Mouse (Mus musculus) T-cell, adult 2 months (primary cell): Measurements from ENCODE around the gene Gpsm3.
"Not testable (repeated sequence)": the region's sequence is repeated elsewhere in the genome, so short reads cannot be mapped to it uniquely, and the experiment has no call there.

ENCODE experiments used
- DNase-seq: peaks from one replicate; pipeline ENCODE4 v3.0.0; 2022; ENCODE audit warnings: low spot score

The Gpsm3 gene

DNA sequence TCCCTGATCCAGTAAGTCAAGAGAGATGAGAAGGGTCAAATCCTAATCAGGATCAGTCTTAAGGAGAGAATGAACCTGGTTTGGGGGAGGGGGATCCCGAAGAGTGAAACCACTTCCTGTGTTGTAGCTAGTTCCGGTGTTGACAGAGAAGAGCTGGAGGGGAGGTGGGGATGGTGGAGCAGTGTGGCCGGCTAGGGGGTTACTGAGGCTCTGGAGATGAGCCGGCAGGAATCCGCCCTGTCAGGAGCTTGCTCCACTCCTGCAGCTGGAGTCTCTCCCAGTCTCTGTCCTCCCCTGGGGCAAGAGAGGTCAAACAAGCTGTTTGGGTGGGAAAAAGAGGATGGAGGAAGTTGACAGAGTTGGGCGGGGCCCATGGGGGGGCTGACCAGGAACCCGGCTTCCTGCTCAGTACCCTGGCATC is at the start of gene Gpsm3:
Gpsm3 (plus strand) TSS at position 126 of the 421 bp plus-strand sequence.
- peak; percentile 71 for DNase-seq

DNA sequence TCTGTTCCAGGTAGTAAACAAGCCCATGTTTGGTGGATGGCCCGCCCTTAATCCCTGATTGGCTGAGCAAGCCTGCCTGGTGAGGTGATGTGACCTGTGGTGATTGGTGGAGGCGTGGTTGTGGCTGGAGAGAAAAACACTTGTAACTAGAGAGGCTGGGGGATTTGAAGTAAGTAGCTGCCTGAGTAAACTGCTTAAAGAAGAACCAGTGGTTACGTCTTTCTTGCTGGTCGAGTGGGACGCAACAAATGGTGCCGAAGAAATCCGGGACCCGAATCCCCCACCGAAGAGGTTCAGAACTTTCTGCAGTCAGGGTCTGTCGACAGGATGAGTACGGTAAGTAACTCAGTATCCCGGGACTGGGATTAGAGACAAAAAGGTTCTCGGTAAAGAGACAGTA is 46.0 kb upstream of the Gpsm3 start:
- not testable (repeated sequence) for DNase-seq

DNA sequence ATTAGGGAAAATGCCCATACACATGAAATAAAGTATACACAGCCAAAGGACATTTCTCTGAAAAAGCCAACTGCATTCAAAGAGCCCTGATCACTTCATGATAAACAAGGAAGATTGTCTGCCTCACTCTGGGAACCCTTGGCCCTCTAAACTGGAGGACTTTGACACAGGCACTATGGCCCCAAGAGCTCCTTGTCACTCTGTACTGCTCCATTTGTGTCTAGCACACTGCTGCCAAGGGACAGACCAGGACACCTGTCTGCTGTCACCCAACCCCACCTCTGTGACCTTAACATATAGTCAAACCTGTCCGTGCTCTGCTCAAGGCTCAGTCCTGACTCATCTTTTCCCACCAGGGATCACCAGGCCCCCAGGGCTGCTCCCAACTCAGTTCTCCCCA is 42.8 kb upstream of the Gpsm3 start:
- DNase-seq = no peak

DNA sequence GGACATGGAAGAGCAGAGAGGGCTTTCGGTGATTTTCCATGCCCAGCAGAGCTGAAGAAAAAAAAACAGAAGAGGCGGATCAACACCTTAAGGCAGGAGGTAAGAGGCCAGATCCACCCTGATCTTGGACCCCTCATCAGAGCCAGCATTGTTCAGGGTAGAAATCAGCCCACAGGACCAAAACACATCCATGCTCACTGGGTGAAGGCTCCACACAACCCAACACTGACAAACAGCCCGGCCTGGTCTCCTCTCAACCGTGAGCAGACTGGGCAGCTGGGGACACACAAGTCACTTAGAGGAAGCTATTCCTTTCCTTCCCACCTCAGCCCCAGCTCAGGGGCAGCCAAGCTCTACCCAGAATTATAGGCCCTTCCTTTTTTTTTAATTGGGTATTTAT is 42.0 kb upstream of the Gpsm3 start:
- no peak for DNase-seq

DNA sequence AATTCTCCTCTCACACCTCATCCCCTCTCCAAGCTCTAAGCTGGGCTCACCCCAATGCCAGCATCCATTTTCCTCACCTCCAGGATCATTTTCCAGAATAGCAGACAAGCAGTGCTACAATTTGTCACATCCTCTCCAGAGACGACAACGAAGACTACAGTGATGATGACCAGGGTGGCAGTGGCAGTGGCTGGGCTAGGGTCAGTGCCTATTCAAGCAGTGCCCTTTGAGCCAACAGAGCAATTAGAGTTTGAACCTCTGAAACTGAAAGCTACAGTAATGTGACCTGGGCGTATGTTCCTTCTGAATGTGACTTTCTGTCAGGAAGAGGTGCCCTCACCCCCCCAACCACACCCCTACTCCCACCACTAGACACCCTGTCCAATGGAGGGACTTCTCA is 40.5 kb upstream of the Gpsm3 start:
- DNase-seq = no peak

DNA sequence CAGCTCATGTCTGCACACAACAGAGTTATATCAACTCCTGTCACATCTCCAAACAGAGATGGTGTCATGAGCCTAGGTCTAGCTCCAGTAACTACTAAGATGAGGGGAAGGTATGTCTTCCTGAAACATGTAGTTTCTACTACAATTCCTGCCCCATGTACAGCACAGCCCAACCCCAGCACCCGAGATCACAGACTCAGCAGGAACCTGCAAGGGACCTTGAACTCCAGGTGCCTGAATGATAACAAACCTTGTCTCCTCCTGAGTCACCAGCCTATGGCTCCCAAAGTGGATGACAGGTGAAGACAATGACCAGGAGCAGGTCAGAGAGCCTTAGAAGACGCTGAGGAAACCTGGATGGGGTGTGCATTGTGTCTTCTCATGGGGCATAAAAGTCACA is 39.8 kb upstream of the Gpsm3 start:
- DNase-seq = no peak

DNA sequence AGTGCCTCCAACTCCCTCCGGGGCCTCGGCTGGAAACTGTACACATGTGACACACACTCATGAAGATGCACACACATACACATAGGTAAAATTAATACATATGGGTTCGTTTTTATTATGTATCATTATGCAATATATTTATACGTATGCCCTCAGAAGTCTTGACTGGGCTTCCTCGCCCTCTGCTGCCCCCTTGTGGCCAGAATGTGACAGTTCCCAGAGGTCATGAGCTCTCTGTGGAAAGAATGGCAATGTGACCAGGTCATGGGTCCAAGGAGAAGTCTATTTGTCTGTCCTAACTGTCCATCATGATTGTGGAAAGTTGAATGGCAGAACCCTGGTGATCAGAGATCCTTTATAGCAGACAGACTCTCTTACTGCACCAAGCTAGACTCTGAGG is 34.1 kb upstream of the Gpsm3 start:
- DNase-seq = peak; percentile 65

DNA sequence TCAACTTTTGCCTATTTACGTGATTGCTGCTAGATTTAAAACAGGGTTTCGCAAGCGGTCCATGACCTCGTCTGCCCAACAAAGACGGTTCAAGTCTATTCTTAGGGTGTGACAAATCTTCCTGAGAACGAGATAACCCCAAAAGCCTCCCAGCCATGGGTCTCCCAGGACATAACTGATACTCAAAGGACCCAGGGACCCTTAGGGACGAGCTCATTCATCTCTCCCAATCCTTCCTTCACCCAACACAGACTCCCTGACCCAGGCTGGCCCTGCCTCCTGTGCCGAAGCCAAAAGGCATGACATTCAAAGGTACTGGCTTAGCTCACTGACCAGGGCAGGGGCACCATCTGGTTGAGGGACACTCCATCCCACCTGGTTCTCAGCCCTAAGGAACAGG is 33.2 kb upstream of the Gpsm3 start:
- no peak for DNase-seq

DNA sequence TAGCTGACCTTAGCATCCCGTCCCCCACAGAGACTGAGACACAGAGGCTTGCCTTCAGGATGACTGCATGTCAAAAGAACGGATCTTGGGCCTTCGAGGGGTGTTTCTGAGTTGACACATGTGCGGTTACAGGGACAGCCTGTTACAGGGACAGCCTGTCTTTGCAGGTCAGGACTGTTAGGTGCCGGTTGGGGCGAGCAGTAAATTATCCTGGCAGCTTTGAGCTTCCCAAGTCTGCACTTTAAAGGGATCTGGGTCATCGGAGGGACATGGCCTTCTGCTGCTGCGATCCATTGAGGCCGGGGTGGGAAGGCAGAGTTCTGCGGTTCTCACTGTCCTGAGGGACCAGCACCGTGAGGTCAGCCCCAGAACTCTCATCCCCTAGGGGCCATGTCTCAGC is 32.2 kb upstream of the Gpsm3 start:
- DNase-seq = no peak

DNA sequence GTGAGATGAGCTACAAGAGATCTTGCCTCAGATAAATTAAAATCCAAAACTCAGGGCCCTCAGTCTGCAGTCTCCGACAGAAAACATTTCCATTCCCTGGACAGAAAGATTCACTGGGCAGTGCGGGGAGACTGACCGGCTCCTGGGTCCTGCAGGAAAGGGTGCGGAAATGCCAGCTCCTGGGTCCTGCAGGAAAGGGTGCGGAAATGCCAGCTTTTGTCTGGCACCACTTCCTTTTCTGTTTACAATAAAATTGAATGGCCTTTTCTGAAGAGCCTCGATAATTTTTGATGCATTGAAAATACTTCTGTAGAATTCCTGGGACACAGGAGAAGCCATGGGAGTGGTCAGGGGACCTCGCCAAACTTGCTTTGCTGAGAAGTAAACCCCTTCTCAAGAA is 30.5 kb upstream of the Gpsm3 start:
- no peak for DNase-seq

DNA sequence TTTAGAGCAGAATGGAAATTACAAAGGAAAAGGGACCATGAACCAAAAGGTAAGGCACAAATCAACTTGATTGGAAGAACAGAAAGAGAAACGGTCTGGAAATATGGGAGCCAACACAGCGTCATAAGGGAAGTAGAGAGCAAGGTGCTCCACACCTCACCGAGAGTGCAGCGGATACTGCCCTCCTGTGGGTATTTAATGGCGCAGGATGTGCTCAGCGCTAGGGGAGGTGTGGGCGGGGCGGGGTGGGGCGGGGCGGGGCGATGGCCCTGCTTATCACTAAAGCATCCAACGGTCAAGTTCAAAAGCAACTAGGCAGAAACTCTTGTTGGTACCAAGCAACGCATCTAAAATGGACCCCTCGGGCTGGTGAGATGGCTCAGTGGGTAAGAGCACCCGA is 29.7 kb upstream of the Gpsm3 start:
- no peak for DNase-seq

DNA sequence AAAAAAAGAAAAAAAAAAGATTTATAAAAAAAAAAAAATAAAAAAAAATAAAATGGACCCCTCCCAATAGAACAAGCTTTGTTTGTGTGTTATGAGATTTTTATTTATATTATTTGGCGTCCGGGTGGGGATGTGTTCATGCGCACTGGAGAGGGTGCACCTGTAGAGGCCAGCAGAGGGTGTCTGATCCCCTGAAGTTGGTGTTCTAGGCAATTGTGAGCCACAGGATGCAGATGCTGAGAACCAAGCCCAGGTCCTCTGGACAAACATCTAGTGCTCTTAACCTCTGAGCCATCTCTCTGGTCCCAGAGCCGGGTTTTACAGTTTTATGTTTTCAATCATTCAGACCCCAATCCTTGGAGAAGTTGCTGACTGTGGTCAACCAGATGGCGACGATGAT is 29.2 kb upstream of the Gpsm3 start:
- DNase-seq = no peak

DNA sequence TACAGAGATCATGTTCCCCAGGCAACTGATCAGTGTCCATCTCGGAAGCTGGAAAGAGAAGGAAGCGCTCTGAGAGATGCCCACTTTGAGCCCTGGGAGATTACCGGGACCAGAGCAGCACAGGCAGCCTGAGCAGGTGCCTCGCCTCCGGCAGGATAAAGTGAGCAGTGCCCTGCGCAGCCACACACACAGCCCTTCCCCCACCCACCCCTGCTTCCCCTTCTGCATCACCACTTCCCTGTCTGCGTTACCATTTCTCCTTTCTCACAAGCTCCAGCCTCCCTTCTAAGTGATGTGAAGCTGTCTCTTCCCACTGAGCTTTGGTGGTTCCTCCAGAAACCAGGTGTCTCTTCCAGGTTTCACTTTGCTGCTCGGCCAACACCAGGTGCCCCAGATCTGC is 28.4 kb upstream of the Gpsm3 start:
- DNase-seq = no peak

DNA sequence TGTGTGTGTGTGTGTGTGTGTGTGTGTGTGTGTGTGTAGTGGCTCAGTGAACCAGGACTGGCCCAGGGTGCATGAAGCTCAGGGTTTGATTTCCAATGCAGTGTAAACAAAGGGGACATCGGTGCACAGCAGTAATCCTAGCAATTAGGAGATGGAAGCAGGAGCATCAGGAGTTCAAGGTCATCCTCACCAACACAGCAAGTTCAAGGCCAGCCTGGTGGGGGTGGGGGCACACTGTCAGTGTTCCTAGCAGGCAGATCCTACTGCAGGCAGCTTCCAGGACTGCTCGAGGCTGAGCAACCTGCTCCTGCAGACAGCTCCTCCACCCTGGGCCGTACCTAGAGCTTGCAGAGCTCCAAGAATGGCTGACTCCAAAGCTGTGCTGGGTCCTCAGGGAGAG is 27.0 kb upstream of the Gpsm3 start:
- DNase-seq = no peak

DNA sequence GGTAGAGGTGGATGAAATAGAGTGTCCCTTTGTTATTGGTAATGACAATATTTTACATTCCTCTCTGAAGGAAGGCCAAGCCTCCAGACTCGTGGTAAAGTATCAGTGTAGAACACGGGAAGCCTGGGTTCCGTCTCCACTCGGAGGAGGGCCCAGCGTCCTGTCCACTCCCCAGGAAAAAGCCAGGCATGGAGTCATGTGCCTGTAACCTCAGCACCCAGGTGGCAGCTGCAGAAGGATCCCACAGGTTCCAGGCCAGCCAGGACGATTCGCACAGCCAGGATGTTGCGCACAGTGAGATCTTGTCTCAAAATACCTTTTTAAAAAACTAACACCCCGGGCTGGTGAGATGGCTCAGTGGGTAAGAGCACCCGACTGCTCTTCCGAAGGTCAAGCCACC is 26.3 kb upstream of the Gpsm3 start:
- DNase-seq = no peak

DNA sequence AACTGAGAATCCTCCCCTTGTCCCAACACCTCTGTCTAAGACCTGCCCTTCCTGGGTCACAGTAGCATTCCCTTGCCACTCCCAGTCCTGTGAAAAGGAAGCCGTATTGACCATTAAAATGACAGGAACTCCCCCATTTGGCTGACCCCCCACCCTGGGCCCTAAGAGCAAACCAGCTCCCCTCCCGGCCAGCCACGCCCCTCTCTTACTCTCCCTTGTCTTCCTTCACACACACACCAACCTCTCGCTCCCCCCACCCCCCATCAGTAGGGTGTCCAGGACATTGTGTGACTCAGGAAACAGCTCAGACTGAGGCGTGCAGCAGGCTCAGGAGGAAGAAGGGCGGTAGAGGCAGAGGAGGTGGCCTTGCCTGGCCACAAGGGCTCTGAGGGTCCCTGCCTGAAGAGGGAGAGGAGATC is 25.6 kb upstream of the Gpsm3 start, which contains the start of gene Notch4:
Notch4 (plus strand) TSS at position 266 of the 419 bp plus-strand sequence.
- no peak for DNase-seq

DNA sequence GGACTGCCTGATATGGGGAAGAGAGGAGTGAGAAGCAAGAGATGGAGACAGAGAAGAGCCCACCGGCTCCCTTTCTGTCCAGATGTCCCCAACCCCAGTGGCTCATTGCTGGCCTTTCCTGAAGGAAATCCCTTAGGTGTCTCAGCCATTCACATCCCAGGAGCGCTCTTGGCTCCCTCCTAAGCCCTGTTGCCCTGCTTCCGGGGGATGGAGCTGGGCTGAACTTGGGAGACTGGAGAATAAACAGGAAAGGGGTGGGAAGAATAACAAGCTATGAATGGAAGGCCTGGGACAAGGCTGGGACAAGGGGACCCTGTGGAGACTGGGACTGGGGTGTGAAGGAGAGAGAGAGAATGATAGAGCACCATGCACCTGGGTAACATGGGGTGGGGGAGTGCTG is 24.8 kb upstream of the Gpsm3 start:
- no peak for DNase-seq

DNA sequence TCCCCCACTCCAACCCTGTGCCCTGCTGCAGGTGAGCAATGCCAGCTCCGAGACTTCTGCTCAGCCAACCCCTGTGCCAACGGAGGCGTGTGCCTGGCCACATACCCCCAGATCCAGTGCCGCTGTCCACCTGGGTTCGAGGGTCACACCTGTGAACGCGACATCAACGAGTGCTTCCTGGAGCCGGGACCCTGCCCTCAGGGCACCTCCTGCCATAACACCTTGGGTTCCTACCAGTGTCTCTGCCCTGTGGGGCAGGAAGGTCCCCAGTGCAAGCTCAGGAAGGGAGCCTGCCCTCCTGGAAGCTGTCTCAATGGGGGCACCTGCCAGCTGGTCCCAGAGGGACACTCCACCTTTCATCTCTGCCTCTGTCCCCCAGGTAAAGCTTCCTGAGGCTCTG is 22.3 kb upstream of the Gpsm3 start:
- DNase-seq = no peak

DNA sequence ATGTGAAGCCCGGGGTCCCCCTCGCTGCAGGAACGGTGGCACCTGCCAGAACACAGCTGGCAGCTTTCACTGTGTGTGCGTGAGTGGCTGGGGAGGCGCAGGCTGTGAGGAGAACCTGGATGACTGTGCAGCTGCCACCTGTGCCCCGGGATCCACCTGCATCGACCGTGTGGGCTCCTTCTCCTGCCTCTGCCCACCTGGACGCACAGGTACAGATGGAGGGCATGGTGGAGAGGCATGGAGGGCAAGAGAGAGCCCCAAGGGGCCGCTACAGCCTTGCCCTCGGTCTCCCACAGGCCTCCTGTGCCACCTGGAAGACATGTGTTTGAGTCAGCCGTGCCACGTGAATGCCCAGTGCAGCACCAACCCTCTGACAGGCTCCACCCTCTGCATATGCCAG is 21.2 kb upstream of the Gpsm3 start:
- DNase-seq = no peak

DNA sequence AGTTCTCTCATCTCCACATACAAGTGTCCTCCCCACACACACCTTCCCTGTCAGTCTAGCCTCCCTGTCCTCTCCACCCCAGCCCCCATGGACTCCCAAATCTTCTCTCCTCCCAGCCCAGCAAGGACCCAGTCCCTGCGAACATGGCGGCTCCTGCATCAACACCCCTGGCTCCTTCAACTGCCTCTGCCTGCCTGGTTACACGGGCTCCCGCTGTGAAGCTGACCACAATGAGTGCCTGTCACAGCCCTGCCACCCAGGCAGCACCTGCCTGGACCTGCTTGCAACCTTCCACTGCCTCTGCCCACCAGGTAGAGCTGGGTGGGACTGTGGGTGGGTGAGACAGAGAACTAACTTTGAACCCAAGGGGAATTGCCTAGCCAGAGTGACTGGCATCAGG is 19.7 kb upstream of the Gpsm3 start:
- DNase-seq = no peak

DNA sequence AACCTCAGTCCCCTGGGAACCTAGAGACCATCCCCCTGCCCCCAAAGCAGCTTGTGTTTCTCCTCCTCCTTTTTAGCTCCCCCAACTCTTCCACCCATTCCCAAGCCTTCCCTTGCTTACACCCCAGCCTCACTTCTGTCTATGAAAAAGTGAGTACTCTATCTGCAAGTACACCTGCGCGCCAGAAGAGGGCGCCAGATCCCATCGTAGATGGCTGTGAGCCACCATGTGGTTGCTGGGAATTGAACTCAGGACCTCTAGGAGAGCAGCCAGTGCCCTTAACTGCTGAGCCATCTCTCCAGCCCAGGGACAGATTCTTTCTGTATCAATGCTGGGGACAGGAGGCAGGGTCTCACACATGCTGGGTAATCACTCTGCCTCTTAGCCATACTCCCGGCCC is 17.7 kb upstream of the Gpsm3 start:
- DNase-seq = peak; percentile 49

DNA sequence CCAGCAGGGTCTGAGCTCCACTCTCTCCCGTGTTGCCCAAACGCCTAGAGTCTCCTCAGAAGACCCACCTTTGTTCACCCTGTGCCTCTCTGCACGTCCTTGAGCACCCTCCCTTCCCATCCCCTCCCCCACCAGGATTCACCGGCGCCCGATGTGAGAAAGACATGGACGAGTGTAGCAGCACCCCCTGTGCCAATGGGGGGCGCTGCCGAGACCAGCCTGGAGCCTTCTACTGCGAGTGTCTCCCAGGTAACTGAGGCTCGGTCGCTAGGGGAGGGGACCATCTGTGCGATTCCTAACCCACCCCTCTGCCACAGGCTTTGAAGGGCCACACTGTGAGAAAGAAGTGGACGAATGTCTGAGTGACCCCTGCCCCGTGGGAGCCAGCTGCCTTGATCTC is 17.2 kb upstream of the Gpsm3 start:
- no peak for DNase-seq

DNA sequence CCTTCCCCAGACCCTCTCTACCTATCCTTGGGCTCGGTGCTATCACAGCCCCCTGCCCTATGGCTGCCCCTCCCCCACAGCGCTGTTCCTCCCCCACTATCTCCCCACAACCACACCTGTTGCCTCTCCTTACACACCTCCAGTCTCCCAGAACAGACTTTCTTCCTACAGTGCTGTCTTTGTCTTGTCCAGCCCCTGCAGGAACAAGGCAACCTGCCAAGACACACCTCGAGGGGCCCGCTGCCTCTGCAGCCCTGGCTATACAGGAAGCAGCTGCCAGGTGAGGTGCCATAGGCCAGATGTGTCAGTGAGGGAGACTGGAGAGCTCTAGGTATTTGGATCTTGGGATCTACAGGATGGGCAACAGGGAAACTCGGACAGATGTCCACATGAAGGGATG is 13.0 kb upstream of the Gpsm3 start:
- no peak for DNase-seq

DNA sequence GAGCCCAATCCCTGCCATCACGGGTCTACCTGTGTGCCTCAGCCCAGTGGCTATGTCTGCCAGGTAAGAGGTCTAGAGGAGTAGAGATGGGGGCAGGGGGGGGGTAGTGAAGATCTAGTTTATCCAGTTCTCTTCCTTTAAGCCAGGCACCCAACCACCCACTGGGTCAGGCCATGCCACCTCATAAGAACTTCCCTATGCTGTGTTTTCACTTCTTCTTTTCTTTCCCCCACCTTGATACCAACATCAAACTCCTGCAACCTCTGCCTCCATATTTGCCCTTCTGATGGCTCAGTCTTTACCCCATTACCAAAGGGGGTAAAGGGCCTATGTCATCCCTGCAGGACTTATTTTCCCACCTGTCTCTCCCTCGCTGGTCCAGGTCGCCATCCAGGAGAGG is 11.5 kb upstream of the Gpsm3 start:
- no peak for DNase-seq

DNA sequence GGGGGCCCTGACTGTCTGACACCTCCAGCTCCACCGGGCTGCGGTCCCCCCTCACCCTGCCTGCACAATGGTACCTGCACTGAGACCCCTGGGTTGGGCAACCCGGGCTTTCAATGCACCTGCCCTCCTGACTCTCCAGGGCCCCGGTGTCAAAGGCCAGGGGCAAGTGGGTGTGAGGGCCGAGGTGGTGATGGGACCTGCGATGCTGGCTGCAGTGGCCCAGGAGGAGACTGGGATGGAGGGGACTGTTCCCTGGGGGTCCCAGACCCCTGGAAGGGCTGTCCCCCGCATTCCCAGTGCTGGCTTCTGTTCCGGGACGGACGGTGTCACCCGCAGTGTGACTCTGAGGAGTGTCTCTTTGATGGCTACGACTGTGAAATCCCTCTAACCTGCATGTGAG is 7.1 kb upstream of the Gpsm3 start:
- no peak for DNase-seq
